Mouse (Mus musculus) v-Abl transformed pro-B cells (cell line): ENCODE data around the gene Gm5797.
"Not testable (repeated sequence)": the region's sequence is repeated elsewhere in the genome, so short reads cannot be mapped to it uniquely, and the experiment has no call there.

Experiments
- in situ Hi-C, 2 experiments: fragments of 400-800 bp; cut with MboI; formaldehyde crosslinking; loops; one replicate each; pipeline ENCODE4 v1.15.1; 2025; ENCODE audit not compliant: unreplicated experiment in 2 of 2

The Gm5797 gene

GRCm38 (mm10) chr14:7332295-7332694 is at the start of gene Gm5797:
TSS of gene Gm5797 (minus strand) at chr14:7332395.
- in situ Hi-C loops: not testable (repeated sequence)

GRCm38 (mm10) chr14:7365034-7365433 is 32.8 kb upstream of the Gm5797 start, which contains the start of gene Gm8374:
TSS of gene Gm8374 (minus strand) at chr14:7365134.
- in situ Hi-C loops: not testable (repeated sequence)

GRCm38 (mm10) chr14:7315093-7315492 is 17.1 kb downstream of the Gm5797 start:
- in situ Hi-C loops: not testable (repeated sequence)

- in situ Hi-C loops: not testable (repeated sequence)
Observed at GRCm38 (mm10) chr14:7314661-7315060, 17.5 kb downstream of the Gm5797 start, which contains the start of gene Gm3739. TSS of gene Gm3739 (minus strand) at chr14:7315049.
